Mouse (Mus musculus): ENCODE results near the gene Lgsn. TPM values are rescaled to one million over a fixed set of nuclear protein-coding genes. Genes with fewer than 3 reads are reported as not detected.

Lgsn gene
- total and polyA plus RNA-seq, 3 experiments, result 0.08 to 0.70 TPM; not detected in 1

DNA sequence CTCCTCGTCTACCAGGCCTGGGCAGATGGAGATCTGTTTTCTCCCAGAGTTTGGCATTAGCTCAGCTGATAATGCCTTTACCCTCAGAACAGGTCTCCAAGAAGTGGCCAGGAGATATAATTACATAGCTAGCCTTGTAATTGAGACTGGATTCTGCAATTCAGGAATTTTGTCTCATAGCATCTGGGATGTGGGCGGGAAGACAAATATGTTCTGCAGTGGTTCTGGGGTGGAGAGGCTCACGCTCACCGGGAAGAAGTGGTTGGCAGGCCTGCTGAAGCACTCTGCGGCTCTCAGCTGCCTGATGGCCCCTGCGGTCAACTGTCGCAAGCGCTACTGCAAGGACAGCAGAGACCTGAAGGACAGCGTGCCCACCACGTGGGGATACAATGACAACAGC is 27.6 kb downstream of the Lgsn start:
- Histone ChIP-seq H3K36me3 (replicated peaks in 1 of 2; ENCODE audit: control insufficient read depth in 1 of 2, insufficient read depth in 1 of 2, low read length in 1 of 2) (peaks cover 3 to 22% of the 10 kb centered on the region in 2 experiments), H3K4me3 (replicated peaks in 1 of 3; ENCODE audit: low read depth in 2 of 3, low read length in 2 of 3, poor library complexity in 1 of 3) (no peak overlapping the region), H3K9ac (ENCODE audit: insufficient read depth, low read depth) (no peak overlapping the region), H3K9me3 (replicated peaks; ENCODE audit: low read length) (no peaks in the 10 kb centered on the region), H3K27me3 (replicated peaks) (no peaks in the 10 kb centered on the region), H3K79me2 (replicated peaks; ENCODE audit: control insufficient read depth, extremely low read depth, insufficient read depth, poor library complexity, severe bottlenecking) (no peaks in the 10 kb centered on the region), H3K4me2 (ENCODE audit: insufficient read depth, low read depth, poor library complexity, severe bottlenecking) (no peak overlapping the region), H3K27ac (ENCODE audit: insufficient read depth, low read depth) (no peak overlapping the region), H3K4me1 (ENCODE audit: control insufficient read depth in 1 of 2, insufficient read depth in 2 of 2) (peaks cover 0 to 25% of the 10 kb centered on the region in 2 experiments; a peak in 3 of 4 replicates)
- no peak for DNase-seq (ENCODE audit: extremely low read depth)
- dilution Hi-C loops (cut with MboI; ENCODE audit: extremely low pct_ligation_motif_present, extremely low pct_unique_long_range_greater_than_20kb, low sequenced_read_pairs) (no loop called here), in situ Hi-C loops (cut with MboI; ENCODE audit: low pct_ligation_motif_present, low pct_unique_long_range_greater_than_20kb, low sequenced_read_pairs) (loop anchor here (10.0 kb wide), 1 partner anchor 131 kb away; no protein-coding TSS in a partner anchor)
- TF ChIP-seq PAX5 (IDR thresholded peaks at IDR 0.05; ENCODE audit: low read length) (no peak), UBTF (IDR thresholded peaks at IDR 0.05; ENCODE audit: low read depth, low read length) (no peak), ELF1 (IDR thresholded peaks at IDR 0.05; ENCODE audit: low read depth, low read length) (no peak)

DNA sequence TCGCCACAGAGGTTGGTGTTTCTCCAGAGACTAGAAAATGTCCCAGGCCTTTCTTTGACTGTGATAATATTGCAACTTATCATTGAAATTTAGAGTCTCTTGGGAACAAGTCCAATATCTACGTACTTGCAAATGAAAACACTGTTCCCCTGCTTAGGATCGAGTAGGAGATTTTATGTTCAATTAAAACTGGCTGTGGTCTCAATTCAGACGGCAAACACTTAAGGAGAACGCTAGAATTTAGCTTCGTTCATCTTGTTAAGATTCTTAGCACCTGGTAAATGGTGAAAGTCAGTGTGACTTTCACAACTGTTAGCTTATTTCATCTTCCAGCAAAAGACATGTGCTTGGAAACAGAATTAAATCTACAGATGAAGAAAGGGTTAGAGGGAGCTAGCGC is 29.1 kb downstream of the Lgsn start:
- Histone ChIP-seq H3K4me2 (ENCODE audit: insufficient read depth, low read depth, poor library complexity, severe bottlenecking) (no peak overlapping the region), H3K9ac (ENCODE audit: insufficient read depth, low read depth) (no peak overlapping the region), H3K27me3 (replicated peaks) (no peaks in the 10 kb centered on the region), H3K79me2 (replicated peaks; ENCODE audit: control insufficient read depth, extremely low read depth, insufficient read depth, poor library complexity, severe bottlenecking) (no peaks in the 10 kb centered on the region), H3K4me3 (replicated peaks in 1 of 3; ENCODE audit: low read depth in 2 of 3, low read length in 2 of 3, poor library complexity in 1 of 3) (no peak overlapping the region), H3K4me1 (ENCODE audit: control insufficient read depth in 1 of 2, insufficient read depth in 2 of 2) (peaks cover 0 to 25% of the 10 kb centered on the region in 2 experiments; a peak in 3 of 4 replicates), H3K9me3 (replicated peaks; ENCODE audit: low read length) (no peaks in the 10 kb centered on the region), H3K36me3 (replicated peaks in 1 of 2; ENCODE audit: control insufficient read depth in 1 of 2, insufficient read depth in 1 of 2, low read length in 1 of 2) (peaks cover 3 to 20% of the 10 kb centered on the region in 2 experiments), H3K27ac (ENCODE audit: insufficient read depth, low read depth) (no peak overlapping the region)
- dilution Hi-C loops (cut with MboI; ENCODE audit: extremely low pct_ligation_motif_present, extremely low pct_unique_long_range_greater_than_20kb, low sequenced_read_pairs) (no loop called here), in situ Hi-C loops (cut with MboI; ENCODE audit: low pct_ligation_motif_present, low pct_unique_long_range_greater_than_20kb, low sequenced_read_pairs) (loop anchor here (10.0 kb wide), 1 partner anchor 129 kb away; no protein-coding TSS in a partner anchor)
- TF ChIP-seq ELF1 (IDR thresholded peaks at IDR 0.05; ENCODE audit: low read depth, low read length) (no peak), TBP (conservative IDR thresholded peaks at IDR 0.05; ENCODE audit: low read depth, low read length) (no peak), ZC3H11A (IDR thresholded peaks at IDR 0.05; ENCODE audit: low read depth, low read length) (no peak), MAX (IDR thresholded peaks at IDR 0.05; ENCODE audit: low read length) (no peak), IRF4 (IDR thresholded peaks at IDR 0.05; ENCODE audit: low read depth, low read length) (no peak), CHD2 (IDR thresholded peaks at IDR 0.05; ENCODE audit: low read length) (no peak), HCFC1 (IDR thresholded peaks at IDR 0.05; ENCODE audit: low read depth, low read length) (no peak), RCOR1 (conservative IDR thresholded peaks at IDR 0.05; ENCODE audit: low read depth, low read length) (no peak), USF2 (conservative IDR thresholded peaks at IDR 0.05; ENCODE audit: low read depth, low read length) (no peak), MAFK (IDR thresholded peaks at IDR 0.05; ENCODE audit: insufficient replicate concordance, low read length) (no peak)
- no peak for DNase-seq (ENCODE audit: extremely low read depth)

DNA sequence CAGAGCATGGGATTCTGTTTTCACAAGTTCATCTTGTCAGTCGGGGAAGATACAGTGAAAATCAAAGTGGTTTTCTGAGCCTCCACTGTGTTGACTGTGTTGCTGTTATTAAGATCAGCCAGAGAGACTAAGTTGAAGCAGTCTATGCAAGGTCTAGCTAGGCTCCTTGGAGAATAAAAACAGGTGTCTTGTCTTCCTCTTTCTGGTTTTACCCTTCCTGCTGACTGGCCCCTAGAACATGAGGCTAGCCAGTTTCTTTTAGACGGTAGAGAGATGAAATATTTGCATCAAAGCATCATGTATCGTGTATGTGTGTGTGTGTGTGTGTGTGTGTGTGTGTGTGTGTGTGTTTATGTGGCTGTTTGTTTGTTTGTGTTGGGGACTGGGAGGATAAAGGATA is 29.6 kb downstream of the Lgsn start:
- no peak overlapping the region; the same call in 1 of the 2 replicates for H3K4me2 ChIP-seq (ENCODE audit: insufficient read depth, low read depth, poor library complexity, severe bottlenecking)
- DNase-seq (ENCODE audit: extremely low read depth), result peak; percentile 76
- H3K4me3 ChIP-seq (replicated peaks in 1 of 3; ENCODE audit: low read depth in 2 of 3, low read length in 2 of 3, poor library complexity in 1 of 3), result no peak overlapping the region
- H3K9ac ChIP-seq (ENCODE audit: insufficient read depth, low read depth), result no peak overlapping the region
- H3K4me1 ChIP-seq (ENCODE audit: control insufficient read depth in 1 of 2, insufficient read depth in 2 of 2), result peaks cover 0 to 25% of the 10 kb centered on the region in 2 experiments; a peak in 3 of 4 replicates
- H3K36me3 ChIP-seq (replicated peaks in 1 of 2; ENCODE audit: control insufficient read depth in 1 of 2, insufficient read depth in 1 of 2, low read length in 1 of 2), result peaks cover 3 to 18% of the 10 kb centered on the region in 2 experiments
- no peaks in the 10 kb centered on the region for H3K79me2 ChIP-seq (replicated peaks; ENCODE audit: control insufficient read depth, extremely low read depth, insufficient read depth, poor library complexity, severe bottlenecking)
- dilution Hi-C loops (cut with MboI; ENCODE audit: extremely low pct_ligation_motif_present, extremely low pct_unique_long_range_greater_than_20kb, low sequenced_read_pairs), result no loop called here
- no peaks in the 10 kb centered on the region for H3K9me3 ChIP-seq (replicated peaks; ENCODE audit: low read length)
- in situ Hi-C loops (cut with MboI; ENCODE audit: low pct_ligation_motif_present, low pct_unique_long_range_greater_than_20kb, low sequenced_read_pairs), result loop anchor here (10.0 kb wide), 1 partner anchor 129 kb away; no protein-coding TSS in a partner anchor
- H3K27ac ChIP-seq (ENCODE audit: insufficient read depth, low read depth), result no peak overlapping the region
- H3K27me3 ChIP-seq (replicated peaks), result no peaks in the 10 kb centered on the region
- TF ChIP-seq POLR2AphosphoS2 (IDR thresholded peaks at IDR 0.05; ENCODE audit: low read depth, low read length) (no peak), POLR2A (IDR thresholded peaks at IDR 0.05; ENCODE audit: low read depth, low read length) (no peak), TBP (conservative IDR thresholded peaks at IDR 0.05; ENCODE audit: low read depth, low read length) (no peak), TCF12 (IDR thresholded peaks at IDR 0.05; ENCODE audit: low read depth, low read length) (no peak), SIN3A (IDR thresholded peaks at IDR 0.05; ENCODE audit: low read length) (no peak), ETS1 (conservative IDR thresholded peaks at IDR 0.05; ENCODE audit: low read depth, low read length) (0 out of 2 replicates have a peak, but pooled peaks have one; percentile 10), ZMIZ1 (IDR thresholded peaks at IDR 0.05; ENCODE audit: low read depth, low read length) (no peak), EP300 (IDR thresholded peaks at IDR 0.05; ENCODE audit: low read length) (peak; percentile 71), CHD1 (IDR thresholded peaks at IDR 0.05; ENCODE audit: low read depth, low read length) (no peak), MYC (IDR thresholded peaks at IDR 0.05; ENCODE audit: low read depth, low read length) (0 out of 2 replicates have a peak, but pooled peaks have one; percentile 36), MAX (IDR thresholded peaks at IDR 0.05; ENCODE audit: low read length) (no peak), RCOR1 (conservative IDR thresholded peaks at IDR 0.05; ENCODE audit: low read depth, low read length) (no peak), BHLHE40 (IDR thresholded peaks at IDR 0.05; ENCODE audit: low read depth, low read length) (0 out of 2 replicates have a peak, but pooled peaks have one; percentile 20), ZNF384 (IDR thresholded peaks at IDR 0.05; ENCODE audit: low read depth, low read length) (no peak), USF1 (IDR thresholded peaks at IDR 0.05; ENCODE audit: low read depth, low read length) (no peak), PAX5 (IDR thresholded peaks at IDR 0.05; ENCODE audit: low read length) (no peak), KAT2A (IDR thresholded peaks at IDR 0.05; ENCODE audit: insufficient replicate concordance, low read length) (no peak), HCFC1 (IDR thresholded peaks at IDR 0.05; ENCODE audit: low read depth, low read length) (no peak), JUND (conservative IDR thresholded peaks at IDR 0.05; ENCODE audit: low read depth, low read length) (no peak)
